Mouse (Mus musculus) neutrophil, adult 5-6 weeks (primary cell): ENCODE measurements around the gene Col1a1. TPM values are rescaled to one million over a fixed set of nuclear protein-coding genes. Genes with fewer than 3 reads are reported as not detected.

Experiments
- ATAC-seq: fragments of 151-379, 151-347 bp; 2 replicates; pipeline ENCODE4 v1.8.0; 2017; ENCODE audit warnings: mild to moderate bottlenecking, moderate TSS enrichment; ENCODE audit not compliant: insufficient number of reproducible peaks, poor library complexity, low FRiP score, severe bottlenecking; ENCODE audit errors: extremely low read depth
- total RNA-seq: library from RNA; stranded (forward); fragments of 200-1000 nt; gene quantifications from 2 replicates; pipeline ENCODE4 v1.2.3, GENCODE M21; 2017

Col1a1 gene
- total RNA-seq, 1 experiment from 2014 or later: not detected

GRCm38 (mm10) chr11:94970210-94970943, 34.4 kb downstream of the Col1a1 start:
- no peak for ATAC-seq

- no peak for ATAC-seq
These were observed 36.0 kb downstream of the Col1a1 start for GRCm38 (mm10) chr11:94971895-94972615.

GRCm38 (mm10) chr11:94972887-94973286, 36.9 kb downstream of the Col1a1 start:
- no peak for ATAC-seq

- no peak for ATAC-seq
These were observed 37.3 kb downstream of the Col1a1 start for GRCm38 (mm10) chr11:94973313-94973712.

- no peak for ATAC-seq
These were observed 38.9 kb downstream of the Col1a1 start for GRCm38 (mm10) chr11:94974951-94975350.

- ATAC-seq: no peak
These were observed 40.2 kb downstream of the Col1a1 start, which contains the start of gene Sgca for GRCm38 (mm10) chr11:94976199-94976598. TSS of gene Sgca (minus strand) at chr11:94976327.

GRCm38 (mm10) chr11:94978178-94978915, 42.3 kb downstream of the Col1a1 start:
- no peak for ATAC-seq

- ATAC-seq: peak; percentile 96
These were observed 42.9 kb downstream of the Col1a1 start for GRCm38 (mm10) chr11:94978947-94979346.

- ATAC-seq: no peak
These were observed 43.6 kb downstream of the Col1a1 start for GRCm38 (mm10) chr11:94979462-94980179.

GRCm38 (mm10) chr11:94985140-94985539, 49.1 kb downstream of the Col1a1 start:
- ATAC-seq: no peak

- ATAC-seq: no peak
These were observed 49.8 kb downstream of the Col1a1 start for GRCm38 (mm10) chr11:94985822-94986221.

GRCm38 (mm10) chr11:94986435-94986834, 50.4 kb downstream of the Col1a1 start:
- ATAC-seq: no peak

- ATAC-seq: no peak
These were observed 51.3 kb downstream of the Col1a1 start for GRCm38 (mm10) chr11:94987341-94987740.

- ATAC-seq: no peak
These were observed 51.8 kb downstream of the Col1a1 start for GRCm38 (mm10) chr11:94987851-94988250.

- no peak for ATAC-seq
These were observed 52.9 kb downstream of the Col1a1 start for GRCm38 (mm10) chr11:94988780-94989561.

GRCm38 (mm10) chr11:94989562-94990017, 53.6 kb downstream of the Col1a1 start:
- peak; percentile 57 for ATAC-seq

GRCm38 (mm10) chr11:94990102-94990748, 54.2 kb downstream of the Col1a1 start:
- no peak for ATAC-seq
